Mouse (Mus musculus) ES-CJ7 (cell line): ENCODE data around the gene Hlf.
A peak's percentile ranks its signal among the peaks of the same experiment; 100 is the strongest.

Experiments used
- DNase-seq: peaks from one replicate; pipeline ENCODE4 v3.0.0; 2011; ENCODE audit warnings: low read depth, low spot score

Gene Hlf

GRCm38 (mm10) chr11:90390817-90391173 lies at the start of gene Hlf:
Gene Hlf, minus strand, starts transcription at chr11:90390895.
- peak; percentile 91 for DNase-seq

- no peak for DNase-seq
Measured at GRCm38 (mm10) chr11:90438768-90439167, 48.1 kb upstream of the Hlf start.

GRCm38 (mm10) chr11:90425207-90425525 lies 34.5 kb upstream of the Hlf start:
- no peak for DNase-seq

- DNase-seq = no peak
Measured at GRCm38 (mm10) chr11:90424334-90425206, 33.9 kb upstream of the Hlf start.

GRCm38 (mm10) chr11:90423896-90424295 lies 33.2 kb upstream of the Hlf start:
- DNase-seq = no peak

GRCm38 (mm10) chr11:90419706-90420105 lies 29.0 kb upstream of the Hlf start:
- no peak for DNase-seq

GRCm38 (mm10) chr11:90417921-90418320 lies 27.2 kb upstream of the Hlf start:
- DNase-seq = peak; percentile 96

GRCm38 (mm10) chr11:90417011-90417410 lies 26.3 kb upstream of the Hlf start:
- DNase-seq = no peak

GRCm38 (mm10) chr11:90398850-90399249 lies 8.2 kb upstream of the Hlf start:
- DNase-seq = no peak

GRCm38 (mm10) chr11:90391271-90392185 lies 833 bp upstream of the Hlf start:
- DNase-seq = peak; percentile 81

GRCm38 (mm10) chr11:90389902-90390816 lies 536 bp downstream of the Hlf start:
- DNase-seq = peak; percentile 39

- DNase-seq = peak; percentile 58
Measured at GRCm38 (mm10) chr11:90389174-90389901, 1.4 kb downstream of the Hlf start.

- DNase-seq = no peak
Measured at GRCm38 (mm10) chr11:90387501-90388440, 2.9 kb downstream of the Hlf start.

- DNase-seq = no peak
Measured at GRCm38 (mm10) chr11:90382005-90382611, 8.6 kb downstream of the Hlf start.

- DNase-seq = peak; percentile 17
Measured at GRCm38 (mm10) chr11:90381113-90381512, 9.6 kb downstream of the Hlf start.

- DNase-seq = no peak
Measured at GRCm38 (mm10) chr11:90380131-90380685, 10.5 kb downstream of the Hlf start.

GRCm38 (mm10) chr11:90378008-90378407 lies 12.7 kb downstream of the Hlf start:
- no peak for DNase-seq

- no peak for DNase-seq
Measured at GRCm38 (mm10) chr11:90376436-90376835, 14.3 kb downstream of the Hlf start.
